Mouse (Mus musculus) intestine, postnatal 0 days (tissue): ENCODE measurements around the gene Dcun1d1. TPM values are rescaled to one million over a fixed set of nuclear protein-coding genes. Genes with fewer than 3 reads are reported as not detected.

Experiments used
- ATAC-seq: fragments of 200-750 bp; cut with Nextera tagmentation; 2 replicates; pipeline ENCODE4 v1.8.0; 2017; ENCODE audit warnings: mild to moderate bottlenecking, moderate TSS enrichment, moderate library complexity
- H3K27ac ChIP-seq: fragments of 300-500 bp; sonication (generic); 2 replicates; pipeline ENCODE4 v1.5.1; 2014; ENCODE audit warnings: mild to moderate bottlenecking, low read depth, low read length, moderate library complexity
- H3K27me3 ChIP-seq: fragments of 300-500 bp; sonication (generic); replicated peaks from 2 replicates; pipeline ENCODE4 v1.6.1; 2014; ENCODE audit warnings: low read length, mixed read lengths; ENCODE audit not compliant: control insufficient read depth, insufficient read depth
- H3K36me3 ChIP-seq: fragments of 300-500 bp; sonication (generic); 2 replicates; pipeline ENCODE4 v1.6.1; 2014; ENCODE audit warnings: mild to moderate bottlenecking, moderate library complexity; ENCODE audit not compliant: control insufficient read depth, insufficient read depth
- H3K4me1 ChIP-seq: fragments of 300-500 bp; sonication (generic); replicated peaks from 2 replicates; pipeline ENCODE4 v1.6.1; 2014; ENCODE audit warnings: antibody characterized with exemption, low read length, mixed read lengths; ENCODE audit not compliant: control insufficient read depth, insufficient read depth
- H3K4me2 ChIP-seq: fragments of 300-500 bp; sonication (generic); replicated peaks from 2 replicates; pipeline ENCODE4 v1.6.1; 2014; ENCODE audit warnings: low read depth, mild to moderate bottlenecking, moderate library complexity
- H3K4me3 ChIP-seq: fragments of 300-500 bp; sonication (generic); 2 replicates; pipeline ENCODE4 v1.5.1; 2014; ENCODE audit warnings: low read depth, low read length
- H3K9ac ChIP-seq: fragments of 300-500 bp; sonication (generic); 2 replicates; pipeline ENCODE4 v1.6.1; 2014; ENCODE audit warnings: mild to moderate bottlenecking, low read depth, low read length
- H3K9me3 ChIP-seq: fragments of 300-500 bp; sonication (generic); 2 replicates; pipeline ENCODE4 v1.6.1; 2016; ENCODE audit warnings: mixed run types; ENCODE audit not compliant: control insufficient read depth
- CTCF ChIP-seq: sonication (generic); IDR thresholded peaks from 2 replicates; pipeline ENCODE4 v1.5.1; 2016; ENCODE audit warnings: low read depth, mild to moderate bottlenecking, control low read depth, antibody characterized with exemption, moderate library complexity
- whole genome bisulfite sequencing: fragments of 180-500 bp; shearing (Covaris S2); extraction: QIAGEN DNeasy Blood & Tissue Kit; methylation state at CpG from one replicate; pipeline ENCODE4 v1.1.7; 2014; 5-methylcytosine and 5-hydroxymethylcytosine counted together
- polyA plus RNA-seq: library from polyadenylated mRNA; unstranded; fragments of >200 nt; fragmentation: Nextera tagmentation; extraction: Ambion mirVana; gene quantifications from 2 replicates; pipeline ENCODE4 v1.2.1, GENCODE M21; 2015

Dcun1d1 gene
- polyA plus RNA-seq, 1 experiment from 2014 or later, result 64.8 TPM

GRCm38 (mm10) chr3:35953816-35954215 lies 16.6 kb upstream of the Dcun1d1 start:
- H3K27me3 ChIP-seq, result no peaks in the 10 kb centered on the region
- no peak overlapping the region for H3K27ac ChIP-seq
- peaks cover 4% of the 10 kb centered on the region; the same call in 1 of the 2 replicates for H3K36me3 ChIP-seq
- H3K9ac ChIP-seq, result no peak overlapping the region
- no peak overlapping the region for H3K4me3 ChIP-seq
- H3K4me1 ChIP-seq, result no peaks in the 10 kb centered on the region
- no peak for ATAC-seq
- no peak overlapping the region for H3K4me2 ChIP-seq
- 0 out of 2 replicates have a peak, but pooled peaks cover 3% of the 10 kb centered on the region for H3K9me3 ChIP-seq
- no peak for TF ChIP-seq CTCF
- 85% methylated on average over 6 of the region's 6 CpGs for WGBS

- TF ChIP-seq CTCF, result no peak
- WGBS, result 45% methylated on average over 1 of the region's 1 CpGs
- Histone ChIP-seq H3K4me2 (no peak overlapping the region), H3K27ac (no peak overlapping the region), H3K4me3 (no peak overlapping the region), H3K4me1 (no peaks in the 10 kb centered on the region), H3K9ac (no peak overlapping the region), H3K36me3 (peaks cover 4% of the 10 kb centered on the region; the same call in 1 of the 2 replicates), H3K27me3 (no peaks in the 10 kb centered on the region), H3K9me3 (0 out of 2 replicates have a peak, but pooled peaks cover 3% of the 10 kb centered on the region)
- no peak for ATAC-seq
Measured at GRCm38 (mm10) chr3:35953184-35953583, 15.9 kb upstream of the Dcun1d1 start.

GRCm38 (mm10) chr3:35948197-35948596 lies 11.0 kb upstream of the Dcun1d1 start:
- Histone ChIP-seq H3K9ac (no peak overlapping the region), H3K36me3 (no peaks in the 10 kb centered on the region), H3K27ac (no peak overlapping the region), H3K27me3 (no peaks in the 10 kb centered on the region), H3K4me3 (no peak overlapping the region), H3K4me1 (no peaks in the 10 kb centered on the region), H3K9me3 (no peaks in the 10 kb centered on the region), H3K4me2 (no peak overlapping the region)
- no peak for ATAC-seq
- TF ChIP-seq CTCF, result no peak
- WGBS, result 91% methylated on average over 7 of the region's 7 CpGs

- H3K27ac ChIP-seq, result no peak overlapping the region
- WGBS, result 76% methylated on average over 4 of the region's 4 CpGs
- ATAC-seq, result no peak
Measured at GRCm38 (mm10) chr3:35940520-35941135, 3.4 kb upstream of the Dcun1d1 start.

GRCm38 (mm10) chr3:35940047-35940446 lies 2.8 kb upstream of the Dcun1d1 start:
- H3K9ac ChIP-seq, result no peak overlapping the region
- 32% methylated on average over 2 of the region's 2 CpGs for WGBS
- ATAC-seq, result no peak

More at GRCm38 (mm10) chr3:35940520-35941135, 3.4 kb upstream of the Dcun1d1 start:
- Histone ChIP-seq H3K9me3 (no peaks in the 10 kb centered on the region), H3K27me3 (no peaks in the 10 kb centered on the region), H3K36me3 (peaks cover 13% of the 10 kb centered on the region; the same call in 1 of the 2 replicates), H3K4me3 (no peak overlapping the region), H3K9ac (no peak overlapping the region), H3K4me1 (no peaks in the 10 kb centered on the region), H3K4me2 (no peak overlapping the region)
- TF ChIP-seq CTCF, result no peak

GRCm38 (mm10) chr3:35933405-35933777 lies 3.9 kb downstream of the Dcun1d1 start:
- Histone ChIP-seq H3K4me3 (peak overlapping the region; percentile 89), H3K27ac (peak overlapping the region; percentile 96), H3K4me1 (peaks cover 8% of the 10 kb centered on the region; the same call in 1 of the 2 replicates), H3K9me3 (no peaks in the 10 kb centered on the region), H3K4me2 (peak overlapping the region; percentile 81), H3K9ac (peak overlapping the region; percentile 95), H3K36me3 (peaks cover 7% of the 10 kb centered on the region; the same call in 1 of the 2 replicates), H3K27me3 (no peaks in the 10 kb centered on the region)
- no peak for TF ChIP-seq CTCF
- 0% methylated on average over 14 of the region's 14 CpGs for WGBS
- ATAC-seq, result peak; percentile 42

More at GRCm38 (mm10) chr3:35940047-35940446, 2.8 kb upstream of the Dcun1d1 start:
- Histone ChIP-seq H3K4me1 (no peaks in the 10 kb centered on the region), H3K27me3 (no peaks in the 10 kb centered on the region), H3K4me3 (no peak overlapping the region), H3K4me2 (no peak overlapping the region), H3K9me3 (no peaks in the 10 kb centered on the region), H3K36me3 (peaks cover 13% of the 10 kb centered on the region; the same call in 1 of the 2 replicates), H3K27ac (no peak overlapping the region)
- TF ChIP-seq CTCF, result no peak
